Comparison of ENCODE assay signal across 20 mouse cellular contexts in genomic region chr5:47370184-47370583, GRCm38 (mm10).
DNase-seq lines count a peak whose midpoint lies in the region; ATAC-seq and TF ChIP-seq lines count a peak whose summit lies in the region.
"Had no signal": no experiment of that assay in that cellular context is flagged by ENCODE, and none has a peak within 500 bp of the region (broad histone marks: within the 10 kb centered on the region; RNA-seq: fewer than 3 reads in every experiment).

No protein-coding gene starts in this region.

- 82% methylated on average over 4 of the region's 4 CpGs for WGBS in forebrain, embryonic 13.5 days
- 63% methylated on average over 4 of the region's 4 CpGs for WGBS in forebrain, postnatal 0 days
- 60% methylated on average over 4 of the region's 4 CpGs for WGBS in forebrain, embryonic 15.5 days
- WGBS in forebrain, embryonic 12.5 days: 84% methylated on average over 4 of the region's 4 CpGs

- no peak for DNase-seq in forebrain, postnatal 0 days
- DNase-seq in brain, embryonic 14.5 days (ENCODE audit: low read depth): peak; percentile 29
- DNase-seq: adrenal gland, adult 2 months; adrenal gland, postnatal 10 days; adrenal gland, postnatal 25 days; B cell, adult 2 months; cerebellum, adult 11-12 months; cerebellum, adult 2 months; cerebellum, adult 9-10 months; cerebellum, postnatal 10 days; cerebellum, postnatal 25 days had no signal

- H3K4me3 ChIP-seq in forebrain, embryonic 13.5 days: no peak overlapping the region
- no peak overlapping the region for H3K4me3 ChIP-seq in forebrain, postnatal 0 days (ENCODE audit: low read depth, low read length)
- no peak overlapping the region for H3K4me3 ChIP-seq in forebrain, embryonic 15.5 days
- H3K4me3 ChIP-seq in forebrain, embryonic 12.5 days (replicated peaks): no peak overlapping the region
- H3K4me3 ChIP-seq: embryonic facial prominence, embryonic 10.5 days; embryonic facial prominence, embryonic 12.5 days had no signal

- no peaks in the 10 kb centered on the region for H3K27me3 ChIP-seq in forebrain, embryonic 13.5 days
- H3K27me3 ChIP-seq in forebrain, postnatal 0 days (ENCODE audit: insufficient read depth, low read length): no peaks in the 10 kb centered on the region
- no peaks in the 10 kb centered on the region for H3K27me3 ChIP-seq in forebrain, embryonic 15.5 days
- no peaks in the 10 kb centered on the region for H3K27me3 ChIP-seq in forebrain, embryonic 12.5 days
- H3K27me3 ChIP-seq: CH12.LX; embryonic facial prominence, embryonic 12.5 days had no signal

- no peak for TF ChIP-seq POLR2A in brain, embryonic 14.5 days (IDR thresholded peaks at IDR 0.05; ENCODE audit: borderline replicate concordance, extremely low read depth, insufficient read depth, insufficient read length, poor library complexity, severe bottlenecking)

- no peaks in the 10 kb centered on the region for H3K4me1 ChIP-seq in forebrain, embryonic 13.5 days
- H3K4me1 ChIP-seq in forebrain, postnatal 0 days (ENCODE audit: insufficient read depth): no peaks in the 10 kb centered on the region
- no peaks in the 10 kb centered on the region for H3K4me1 ChIP-seq in forebrain, embryonic 15.5 days
- H3K4me1 ChIP-seq in forebrain, embryonic 12.5 days: no peaks in the 10 kb centered on the region
- H3K4me1 ChIP-seq: embryonic facial prominence, embryonic 10.5 days; embryonic facial prominence, embryonic 12.5 days had no signal

- ATAC-seq in forebrain, embryonic 13.5 days: peak; percentile 59; the same call in 1 of the 2 replicates
- no peak for ATAC-seq in forebrain, postnatal 0 days
- peak; percentile 66; the same call in 1 of the 2 replicates for ATAC-seq in forebrain, embryonic 15.5 days (replicated peaks)
- no peak for ATAC-seq in forebrain, embryonic 12.5 days (ENCODE audit: low FRiP score)
- ATAC-seq: CD4-positive, CD25-positive, alpha-beta regulatory T cell, adult 4 months; Patski had no signal

- H3K4me2 ChIP-seq in forebrain, embryonic 13.5 days: no peak overlapping the region
- H3K4me2 ChIP-seq in forebrain, postnatal 0 days (ENCODE audit: low read depth): no peak overlapping the region
- no peak overlapping the region for H3K4me2 ChIP-seq in forebrain, embryonic 15.5 days (replicated peaks)
- no peak overlapping the region for H3K4me2 ChIP-seq in forebrain, embryonic 12.5 days
- H3K4me2 ChIP-seq: embryonic facial prominence, embryonic 12.5 days had no signal

- H3K27ac ChIP-seq in forebrain, embryonic 13.5 days: no peak overlapping the region
- H3K27ac ChIP-seq in forebrain, postnatal 0 days (ENCODE audit: low read depth, low read length): no peak overlapping the region
- no peak overlapping the region for H3K27ac ChIP-seq in forebrain, embryonic 15.5 days (replicated peaks)
- no peak overlapping the region for H3K27ac ChIP-seq in forebrain, embryonic 12.5 days
- H3K27ac ChIP-seq: embryonic facial prominence, embryonic 10.5 days; embryonic facial prominence, embryonic 12.5 days had no signal

- no peak for TF ChIP-seq CTCF in forebrain, postnatal 0 days (IDR thresholded peaks at IDR 0.05; ENCODE audit: low read depth)
- no peak for TF ChIP-seq CTCF in brain, embryonic 14.5 days (IDR thresholded peaks at IDR 0.05; ENCODE audit: borderline replicate concordance, extremely low read depth, insufficient read depth, insufficient read length)

- no peaks in the 10 kb centered on the region for H3K36me3 ChIP-seq in forebrain, embryonic 13.5 days (ENCODE audit: poor library complexity, severe bottlenecking)
- H3K36me3 ChIP-seq in forebrain, postnatal 0 days (ENCODE audit: insufficient read depth): no peaks in the 10 kb centered on the region
- H3K36me3 ChIP-seq in forebrain, embryonic 15.5 days: no peaks in the 10 kb centered on the region
- no peaks in the 10 kb centered on the region for H3K36me3 ChIP-seq in forebrain, embryonic 12.5 days (replicated peaks)
- H3K36me3 ChIP-seq: embryonic facial prominence, embryonic 10.5 days; embryonic facial prominence, embryonic 12.5 days; G1E had no signal

- H3K9me3 ChIP-seq in forebrain, embryonic 13.5 days (replicated peaks): no peaks in the 10 kb centered on the region
- no peaks in the 10 kb centered on the region for H3K9me3 ChIP-seq in forebrain, postnatal 0 days (ENCODE audit: low read length)
- H3K9me3 ChIP-seq in forebrain, embryonic 15.5 days: no peaks in the 10 kb centered on the region
- no peaks in the 10 kb centered on the region for H3K9me3 ChIP-seq in forebrain, embryonic 12.5 days
- H3K9me3 ChIP-seq: embryonic facial prominence, embryonic 10.5 days; embryonic facial prominence, embryonic 12.5 days; G1E had no signal

- H3K9ac ChIP-seq in forebrain, embryonic 13.5 days: no peak overlapping the region
- H3K9ac ChIP-seq in forebrain, postnatal 0 days: no peak overlapping the region
- H3K9ac ChIP-seq in forebrain, embryonic 15.5 days (replicated peaks): no peak overlapping the region
- H3K9ac ChIP-seq in forebrain, embryonic 12.5 days: no peak overlapping the region
- H3K9ac ChIP-seq: embryonic facial prominence, embryonic 12.5 days had no signal

Comparison
In these comparisons a context has a peak if more than half of its experiments do, and no peak if none do; other contexts are left out.
1. ATAC-seq: peak in forebrain, embryonic 13.5 days (single experiment) and forebrain, embryonic 15.5 days (single experiment); none in forebrain, postnatal 0 days (single experiment) and forebrain, embryonic 12.5 days (single experiment).